Comparison of ENCODE assay signal across 8 mouse cellular contexts in genomic region chrX:38189552-38190457, GRCm38 (mm10). TPM values are rescaled to one million over a fixed set of nuclear protein-coding genes. Genes with fewer than 3 reads are reported as not detected.
DNase-seq lines count a peak whose midpoint lies in the region; ATAC-seq lines count a peak whose summit lies in the region.

Zbtb33 (plus strand) TSS chrX:38189793.

- H3K27ac ChIP-seq in embryonic facial prominence, embryonic 10.5 days (replicated peaks), result peak within 1 kb of the TSS; percentile 92
- H3K27ac ChIP-seq in midbrain, embryonic 11.5 days (ENCODE audit: low read depth, low read length), result peak within 1 kb of the TSS; percentile 72

- peak within 1 kb of the TSS; percentile 60 for H3K4me2 ChIP-seq in midbrain, embryonic 11.5 days

- intact Hi-C loops in left cerebral cortex, postnatal 4 days (cut with DNase I), result no loop called here

- H3K4me3 ChIP-seq in embryonic facial prominence, embryonic 10.5 days, result peak within 1 kb of the TSS; percentile 74
- H3K4me3 ChIP-seq in midbrain, embryonic 11.5 days (ENCODE audit: low read depth, low read length), result peak within 1 kb of the TSS; percentile 65

- no peaks in the 10 kb centered on the region for H3K9me3 ChIP-seq in embryonic facial prominence, embryonic 10.5 days
- no peaks in the 10 kb centered on the region for H3K9me3 ChIP-seq in midbrain, embryonic 11.5 days (ENCODE audit: control insufficient read depth, low read length)

- H3K4me1 ChIP-seq in embryonic facial prominence, embryonic 10.5 days, result 0 out of 2 replicates have a peak, but pooled peaks cover 4% of the 10 kb centered on the region
- no peaks in the 10 kb centered on the region for H3K4me1 ChIP-seq in midbrain, embryonic 11.5 days (ENCODE audit: control insufficient read depth, insufficient read depth, low read length)

- peak; percentile 97 for ATAC-seq in granulocyte monocyte progenitor cell, adult 5-6 weeks (replicated peaks; ENCODE audit: poor library complexity, severe bottlenecking)
- ATAC-seq in midbrain, embryonic 11.5 days (ENCODE audit: low FRiP score), result peak; percentile 96

- peak; percentile 91 for DNase-seq in adrenal gland, postnatal 14 days
- DNase-seq in embryonic facial prominence, embryonic 10.5 days (ENCODE audit: low spot score), result peak; percentile 91
- peak; percentile 82 for DNase-seq in kidney, adult 11 months
- DNase-seq in left cerebral cortex, postnatal 4 days, result peak; percentile 88
- DNase-seq in midbrain, embryonic 11.5 days (ENCODE audit: low spot score, missing footprints), result peak; percentile 99
- DNase-seq in right cerebral cortex, postnatal 4 days, result peak; percentile 91
- peak; percentile 82 for DNase-seq in yolk sac, embryonic 10.5 days (ENCODE audit: low spot score)

- WGBS in embryonic facial prominence, embryonic 10.5 days, result 24% methylated on average over 72 of the region's 72 CpGs
- 21% methylated on average over 70 of the region's 72 CpGs for WGBS in midbrain, embryonic 11.5 days

- H3K9ac ChIP-seq in midbrain, embryonic 11.5 days (ENCODE audit: low read length), result peak within 1 kb of the TSS; percentile 83

- H3K36me3 ChIP-seq in embryonic facial prominence, embryonic 10.5 days (replicated peaks), result peaks cover 25% of the 10 kb centered on the region
- H3K36me3 ChIP-seq in midbrain, embryonic 11.5 days (ENCODE audit: control insufficient read depth, insufficient read depth, low read length), result no peaks in the 10 kb centered on the region

- H3K27me3 ChIP-seq in embryonic facial prominence, embryonic 10.5 days (replicated peaks; ENCODE audit: low read depth, poor library complexity, severe bottlenecking), result no peaks in the 10 kb centered on the region
- no peaks in the 10 kb centered on the region for H3K27me3 ChIP-seq in midbrain, embryonic 11.5 days (ENCODE audit: control insufficient read depth, insufficient read depth, low read length)

RNA-seq across cellular contexts. Expression of gene Zbtb33, which starts in this region (rescaled TPM):
- 29.4 and 30.3 TPM in 2 replicates for total RNA-seq in adrenal gland, postnatal 14 days (2021)
- polyA plus RNA-seq in embryonic facial prominence, embryonic 10.5 days (2016; fragmentation: Nextera tagmentation; extraction: Ambion mirVana), result 3.0 and 3.4 TPM in 2 replicates
- 14.4 and 20.8 TPM in 2 replicates for total RNA-seq in granulocyte monocyte progenitor cell, adult 5-6 weeks (2014; fragmentation: Nextera tagmentation)
- total RNA-seq in granulocyte monocyte progenitor cell, adult 5-6 weeks (2017), result 15.8 and 21.2 TPM in 2 replicates
- 10 to 100 TPM; 27.6 to 32.2 TPM for total RNA-seq in left cerebral cortex, postnatal 4 days (2021)
- 9.2 and 10.7 TPM in 2 replicates for polyA plus RNA-seq in midbrain, embryonic 11.5 days (2014; fragmentation: Nextera tagmentation; extraction: Ambion mirVana)

Comparison
In these comparisons a context has a peak if more than half of its experiments do, and no peak if none do; other contexts are left out.
1. Peak in every context shown above with its lines: DNase-seq, ATAC-seq, H3K4me3 ChIP-seq and H3K27ac ChIP-seq.